Mouse (Mus musculus) thymus, adult 2 months (tissue): ENCODE measurements around the gene Vsx1.

ENCODE experiments used
- CTCF ChIP-seq: fragments of 200-500 bp; IDR thresholded peaks from 2 replicates; pipeline ENCODE4 v1.5.1; 2012; ENCODE audit warnings: mild to moderate bottlenecking, control low read depth, low read length, moderate library complexity, borderline replicate concordance; ENCODE audit not compliant: control insufficient read depth, poor library complexity, insufficient read depth; ENCODE audit errors: extremely low read depth
- POLR2A ChIP-seq: fragments of 200-500 bp; IDR thresholded peaks from 2 replicates; pipeline ENCODE4 v1.6.1; 2012; ENCODE audit warnings: mild to moderate bottlenecking, low read length, control low read depth, moderate library complexity; ENCODE audit not compliant: control insufficient read depth, poor library complexity, insufficient read depth; ENCODE audit errors: extremely low read depth

GRCm38 (mm10) chr2:150637702-150638369 is 51.3 kb downstream of the Vsx1 start:
- TF ChIP-seq CTCF (no peak), POLR2A (no peak)
